Mouse (Mus musculus) heart, adult 2 months (tissue): ENCODE measurements at regions not wholly inside any gene's neighbourhood (a gene's known extent, or its start where the extent isn't known, plus 50 kb on each side); places are given as distances from the start of the nearest gene placed in this dataset.

Experiments used
- DNase-seq, 2 experiments: peaks; one replicate each; pipeline ENCODE4 v3.0.0; 2021
- H3K27ac ChIP-seq: fragments of 200-600 bp; 2 replicates; pipeline ENCODE4 v1.8.1; 2022
- H3K27me3 ChIP-seq: fragments of 200-500 bp; 2 replicates; pipeline ENCODE4 v1.6.1; 2012; ENCODE audit warnings: mild to moderate bottlenecking, low read length, inconsistent platforms, mixed read lengths; ENCODE audit not compliant: control insufficient read depth, insufficient read depth
- H3K36me3 ChIP-seq: fragments of 200-500 bp; 2 replicates; pipeline ENCODE4 v1.6.1; 2012; ENCODE audit warnings: low read length, inconsistent platforms; ENCODE audit not compliant: control insufficient read depth, insufficient read depth
- H3K4me1 ChIP-seq: fragments of 200-500 bp; 2 replicates; pipeline ENCODE4 v1.6.1; 2011; ENCODE audit warnings: low read length; ENCODE audit not compliant: control insufficient read depth, insufficient read depth
- H3K4me3 ChIP-seq: fragments of 200-600 bp; 2 replicates; pipeline ENCODE4 v1.8.1; 2022
- H3K79me2 ChIP-seq: fragments of 200-500 bp; replicated peaks from 2 replicates; pipeline ENCODE4 v1.6.1; 2012; ENCODE audit warnings: mild to moderate bottlenecking, inconsistent platforms, low read length, moderate library complexity, mixed read lengths; ENCODE audit not compliant: control insufficient read depth, insufficient read depth
- H3K9ac ChIP-seq: fragments of 200-500 bp; 2 replicates; pipeline ENCODE4 v1.6.1; 2012; ENCODE audit warnings: low read depth, mild to moderate bottlenecking, control low read depth, inconsistent platforms, low read length, mixed read lengths
- CTCF ChIP-seq: fragments of 200-600 bp; IDR thresholded peaks from 2 replicates; pipeline ENCODE4 v1.8.1; 2022; ENCODE audit warnings: antibody characterized with exemption, mild to moderate bottlenecking, moderate library complexity
- EP300 ChIP-seq: fragments of 200-500 bp; IDR thresholded peaks from 2 replicates; pipeline ENCODE4 v1.6.1; 2011; ENCODE audit warnings: low read depth, low read length, control low read depth; ENCODE audit not compliant: insufficient read depth
- POLR2A ChIP-seq: fragments of 200-500 bp; IDR thresholded peaks from 2 replicates; pipeline ENCODE4 v1.6.1; 2011; ENCODE audit warnings: mild to moderate bottlenecking, low read depth, low read length, control low read depth; ENCODE audit not compliant: insufficient read depth
- WGBS: fragments of 180-500 bp; shearing (Covaris S2); methylation state at CpG from one replicate; pipeline ENCODE4 v1.1.7; 2018; 5-methylcytosine and 5-hydroxymethylcytosine counted together
- intact Hi-C: fragments of 180-260 bp; cut with DNase I; formaldehyde crosslinking; loops from one replicate; pipeline ENCODE4 v1.15.1; 2025

GRCm38 (mm10) chr16:93189412-93189811 lies 363.5 kb upstream of the Runx1 start:
- no peaks in the 10 kb centered on the region for H3K79me2 ChIP-seq
- H3K27me3 ChIP-seq: no peaks in the 10 kb centered on the region
- no peak overlapping the region for H3K27ac ChIP-seq
- no peaks in the 10 kb centered on the region for H3K4me1 ChIP-seq
- no peaks in the 10 kb centered on the region for H3K36me3 ChIP-seq
- H3K4me3 ChIP-seq: no peak overlapping the region
- TF ChIP-seq POLR2A (no peak), EP300 (no peak), CTCF (no peak)
- 78% methylated on average over 5 of the region's 5 CpGs for WGBS
- intact Hi-C loops: no loop called here
- no peak for DNase-seq
- H3K9ac ChIP-seq: no peak overlapping the region

GRCm38 (mm10) chr16:93186554-93186953 lies 360.6 kb upstream of the Runx1 start:
- DNase-seq: no peak
- H3K27ac ChIP-seq: no peak overlapping the region
- H3K4me1 ChIP-seq: no peaks in the 10 kb centered on the region
- H3K36me3 ChIP-seq: no peaks in the 10 kb centered on the region
- no peaks in the 10 kb centered on the region for H3K27me3 ChIP-seq
- TF ChIP-seq EP300: no peak
- TF ChIP-seq POLR2A: no peak
- TF ChIP-seq CTCF: no peak
- 73% methylated on average over 4 of the region's 4 CpGs for WGBS
- intact Hi-C loops: no loop called here
- H3K9ac ChIP-seq: no peak overlapping the region
- H3K79me2 ChIP-seq: no peaks in the 10 kb centered on the region
- no peak overlapping the region for H3K4me3 ChIP-seq

- H3K36me3 ChIP-seq: no peaks in the 10 kb centered on the region
- H3K4me3 ChIP-seq: no peak overlapping the region
- H3K9ac ChIP-seq: no peak overlapping the region
- TF ChIP-seq EP300 (no peak), CTCF (no peak), POLR2A (no peak)
- no peak overlapping the region for H3K27ac ChIP-seq
- H3K27me3 ChIP-seq: no peaks in the 10 kb centered on the region
- H3K4me1 ChIP-seq: no peaks in the 10 kb centered on the region
- intact Hi-C loops: no loop called here
- DNase-seq: no peak
- WGBS: 60% methylated on average over 3 of the region's 3 CpGs
- H3K79me2 ChIP-seq: no peaks in the 10 kb centered on the region
These were observed 356.7 kb upstream of the Runx1 start for GRCm38 (mm10) chr16:93182656-93183055.

- 95% methylated on average over 8 of the region's 8 CpGs for WGBS
- intact Hi-C loops: no loop called here
- Histone ChIP-seq H3K9ac (no peak overlapping the region), H3K4me1 (no peaks in the 10 kb centered on the region), H3K27me3 (no peaks in the 10 kb centered on the region), H3K36me3 (no peaks in the 10 kb centered on the region), H3K79me2 (no peaks in the 10 kb centered on the region), H3K4me3 (no peak overlapping the region), H3K27ac (no peak overlapping the region)
- DNase-seq: no peak
- no peak for TF ChIP-seq CTCF
- TF ChIP-seq POLR2A: no peak
- no peak for TF ChIP-seq EP300
These were observed 355.5 kb upstream of the Runx1 start for GRCm38 (mm10) chr16:93181497-93181896.

GRCm38 (mm10) chr16:93180213-93180612 lies 354.3 kb upstream of the Runx1 start:
- no peak overlapping the region for H3K27ac ChIP-seq
- no peaks in the 10 kb centered on the region for H3K27me3 ChIP-seq
- H3K79me2 ChIP-seq: no peaks in the 10 kb centered on the region
- H3K9ac ChIP-seq: no peak overlapping the region
- TF ChIP-seq EP300 (no peak), POLR2A (no peak), CTCF (no peak)
- no peak for DNase-seq
- no peaks in the 10 kb centered on the region for H3K36me3 ChIP-seq
- 27% methylated on average over 5 of the region's 5 CpGs for WGBS
- no peak overlapping the region for H3K4me3 ChIP-seq
- no peaks in the 10 kb centered on the region for H3K4me1 ChIP-seq
- intact Hi-C loops: no loop called here

- TF ChIP-seq CTCF (no peak), POLR2A (no peak), EP300 (no peak)
- no peaks in the 10 kb centered on the region for H3K4me1 ChIP-seq
- no peak overlapping the region for H3K9ac ChIP-seq
- H3K27ac ChIP-seq: no peak overlapping the region
- no peaks in the 10 kb centered on the region for H3K36me3 ChIP-seq
- no peak overlapping the region for H3K4me3 ChIP-seq
- no peak for DNase-seq
- no peaks in the 10 kb centered on the region for H3K27me3 ChIP-seq
- H3K79me2 ChIP-seq: no peaks in the 10 kb centered on the region
- 92% methylated on average over 3 of the region's 3 CpGs for WGBS
- intact Hi-C loops: no loop called here
These were observed 340.7 kb upstream of the Runx1 start for GRCm38 (mm10) chr16:93166667-93167066.
